In the genomic region with DNA sequence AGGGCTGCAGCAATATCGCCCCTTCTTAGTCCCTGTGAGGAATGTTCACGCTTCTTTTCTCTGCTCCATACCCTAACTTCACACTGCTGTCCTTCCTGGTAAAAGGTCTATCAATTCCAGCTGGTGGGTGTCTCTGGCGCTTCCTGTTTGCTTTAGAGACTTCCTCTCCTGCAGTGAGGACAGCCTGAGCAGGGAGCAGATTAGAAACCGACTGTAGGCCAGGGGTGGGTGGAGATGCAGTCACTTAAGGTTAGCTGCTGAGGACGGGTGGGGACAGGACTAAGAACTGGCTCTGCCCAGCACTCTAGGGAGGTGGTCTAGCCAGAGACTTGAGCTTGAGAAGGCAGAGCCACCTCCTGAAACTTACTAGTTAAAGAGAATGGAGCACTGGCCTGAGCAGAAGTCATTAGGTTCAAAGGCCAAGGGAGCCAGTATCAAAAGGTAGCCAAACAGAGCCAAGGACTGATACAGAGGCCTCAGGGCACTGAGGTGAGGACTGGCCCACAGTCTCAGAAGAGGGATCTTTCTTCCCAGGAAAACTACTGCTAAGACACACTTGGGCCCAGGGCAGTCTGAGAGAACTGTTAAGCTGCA, we compare ENCODE assay signal across 8 mouse cellular contexts. TPM values are rescaled to one million over a fixed set of nuclear protein-coding genes. Genes with fewer than 3 reads are reported as not detected.
DNase-seq lines count a peak whose midpoint lies in the region; ATAC-seq lines count a peak whose summit lies in the region.

No protein-coding gene starts in this region.

- WGBS in midbrain, embryonic 10.5 days, result 61% methylated on average over 5 of the region's 5 CpGs
- WGBS in midbrain, embryonic 16.5 days, result 72% methylated on average over 5 of the region's 5 CpGs
- 24% methylated on average over 5 of the region's 5 CpGs for WGBS in heart, embryonic 10.5 days
- WGBS in liver, embryonic 12.5 days (ENCODE audit: insufficient replicate concordance), result 21% methylated on average over 5 of the region's 5 CpGs
- WGBS in stomach, embryonic 16.5 days, result 13% methylated on average over 5 of the region's 5 CpGs

- ATAC-seq in midbrain, embryonic 16.5 days, result no peak
- ATAC-seq in liver, embryonic 12.5 days, result peak; percentile 52; the same call in 1 of the 2 replicates
- ATAC-seq in stomach, embryonic 16.5 days (ENCODE audit: insufficient read depth, low FRiP score), result peak; percentile 56; the same call in 1 of the 2 replicates

- 0 out of 2 replicates have a peak overlapping the region, but pooled peaks have one; percentile 18 for H3K27ac ChIP-seq in midbrain, embryonic 10.5 days (replicated peaks)
- H3K27ac ChIP-seq in midbrain, embryonic 16.5 days (ENCODE audit: low read length), result no peak overlapping the region
- peak overlapping the region; percentile 57 for H3K27ac ChIP-seq in heart, embryonic 10.5 days
- H3K27ac ChIP-seq in liver, embryonic 12.5 days, result peak overlapping the region; percentile 78
- H3K27ac ChIP-seq in stomach, embryonic 16.5 days (ENCODE audit: low read length), result peak overlapping the region; percentile 75

- no peaks in the 10 kb centered on the region for H3K27me3 ChIP-seq in midbrain, embryonic 10.5 days (ENCODE audit: low read depth, poor library complexity, severe bottlenecking)
- H3K27me3 ChIP-seq in midbrain, embryonic 16.5 days (ENCODE audit: control insufficient read depth, insufficient read depth, low read depth, low read length), result no peaks in the 10 kb centered on the region
- H3K27me3 ChIP-seq in heart, embryonic 10.5 days (ENCODE audit: insufficient read depth, poor library complexity, severe bottlenecking), result no peaks in the 10 kb centered on the region
- no peaks in the 10 kb centered on the region for H3K27me3 ChIP-seq in liver, embryonic 12.5 days (replicated peaks)
- H3K27me3 ChIP-seq in stomach, embryonic 16.5 days (ENCODE audit: control insufficient read depth, insufficient read depth, low read length), result no peaks in the 10 kb centered on the region

- no peak for DNase-seq in midbrain, embryonic 10.5 days (ENCODE audit: low spot score)
- DNase-seq in heart, embryonic 10.5 days (ENCODE audit: low spot score), result no peak
- no peak for DNase-seq in frontal cortex, postnatal 25 days (ENCODE audit: low spot score in 2 of 2)
- no peak for DNase-seq in urinary bladder, postnatal 25 days (ENCODE audit: low spot score)
- no peak for DNase-seq in thymus, postnatal 0 days (ENCODE audit: low spot score)

- H3K4me2 ChIP-seq in midbrain, embryonic 16.5 days (ENCODE audit: low read length), result no peak overlapping the region
- H3K4me2 ChIP-seq in liver, embryonic 12.5 days, result peak overlapping the region; percentile 22; the same call in 1 of the 2 replicates
- H3K4me2 ChIP-seq in stomach, embryonic 16.5 days (ENCODE audit: low read depth, low read length), result 0 out of 2 replicates have a peak overlapping the region, but pooled peaks have one; percentile 4

- peaks cover 27% of the 10 kb centered on the region for H3K4me1 ChIP-seq in midbrain, embryonic 10.5 days
- no peaks in the 10 kb centered on the region for H3K4me1 ChIP-seq in midbrain, embryonic 16.5 days (ENCODE audit: control insufficient read depth, insufficient read depth, low read length)
- H3K4me1 ChIP-seq in heart, embryonic 10.5 days, result peaks cover 48% of the 10 kb centered on the region
- H3K4me1 ChIP-seq in liver, embryonic 12.5 days, result peaks cover 83% of the 10 kb centered on the region
- peaks cover 28% of the 10 kb centered on the region for H3K4me1 ChIP-seq in stomach, embryonic 16.5 days (ENCODE audit: control insufficient read depth, insufficient read depth, low read length)

- H3K36me3 ChIP-seq in midbrain, embryonic 10.5 days, result peaks cover 32% of the 10 kb centered on the region
- H3K36me3 ChIP-seq in midbrain, embryonic 16.5 days (ENCODE audit: control insufficient read depth, insufficient read depth, low read length), result 0 out of 2 replicates have a peak, but pooled peaks cover 2% of the 10 kb centered on the region
- peaks cover 17% of the 10 kb centered on the region for H3K36me3 ChIP-seq in heart, embryonic 10.5 days
- H3K36me3 ChIP-seq in liver, embryonic 12.5 days, result peaks cover 62% of the 10 kb centered on the region
- no peaks in the 10 kb centered on the region for H3K36me3 ChIP-seq in stomach, embryonic 16.5 days (ENCODE audit: control insufficient read depth, insufficient read depth, low read length)

- H3K4me3 ChIP-seq in midbrain, embryonic 10.5 days, result no peak overlapping the region
- H3K4me3 ChIP-seq in midbrain, embryonic 16.5 days (ENCODE audit: low read depth, low read length), result no peak overlapping the region
- no peak overlapping the region; the same call in 1 of the 2 replicates for H3K4me3 ChIP-seq in heart, embryonic 10.5 days
- H3K4me3 ChIP-seq in liver, embryonic 12.5 days, result no peak overlapping the region
- H3K4me3 ChIP-seq in stomach, embryonic 16.5 days (replicated peaks; ENCODE audit: low read length), result no peak overlapping the region

- H3K9ac ChIP-seq in midbrain, embryonic 16.5 days (ENCODE audit: low read depth, low read length), result no peak overlapping the region
- H3K9ac ChIP-seq in liver, embryonic 12.5 days, result no peak overlapping the region; the same call in 1 of the 2 replicates
- peak overlapping the region; percentile 55 for H3K9ac ChIP-seq in stomach, embryonic 16.5 days (ENCODE audit: low read length)

- no peaks in the 10 kb centered on the region for H3K9me3 ChIP-seq in midbrain, embryonic 10.5 days (replicated peaks)
- H3K9me3 ChIP-seq in midbrain, embryonic 16.5 days (replicated peaks; ENCODE audit: control insufficient read depth, low read length, poor library complexity, severe bottlenecking), result no peaks in the 10 kb centered on the region
- H3K9me3 ChIP-seq in heart, embryonic 10.5 days, result no peaks in the 10 kb centered on the region
- H3K9me3 ChIP-seq in liver, embryonic 12.5 days (replicated peaks), result no peaks in the 10 kb centered on the region
- H3K9me3 ChIP-seq in stomach, embryonic 16.5 days (replicated peaks; ENCODE audit: control insufficient read depth, low read length), result no peaks in the 10 kb centered on the region

RNA-seq across cellular contexts. Expression of a gene that starts 11.4 kb away (rescaled TPM):
- polyA plus RNA-seq in midbrain, embryonic 10.5 days (2016; fragmentation: Nextera tagmentation; extraction: Ambion mirVana), result 0.26 and 0.29 TPM in 2 replicates
- 0.34 TPM in 1 of 2 replicates, not detected in the other for polyA plus RNA-seq in midbrain, embryonic 16.5 days (2015; fragmentation: Nextera tagmentation; extraction: Ambion mirVana)
- polyA plus RNA-seq in heart, embryonic 10.5 days (2016; fragmentation: Nextera tagmentation; extraction: Ambion mirVana), result 0.19 and 0.34 TPM in 2 replicates
- 0.29 and 0.33 TPM in 2 replicates for polyA plus RNA-seq in liver, embryonic 12.5 days (2016; fragmentation: Nextera tagmentation; extraction: Ambion mirVana)
- polyA plus RNA-seq in stomach, embryonic 16.5 days (2015; fragmentation: Nextera tagmentation; extraction: Ambion mirVana), result 0.36 TPM in 1 of 2 replicates, not detected in the other
- 0.18 TPM in 1 of 2 replicates, not detected in the other for polyA plus RNA-seq in thymus, postnatal 0 days (2015; fragmentation: Nextera tagmentation; extraction: Ambion mirVana)

RNA-seq across cellular contexts. Expression of a gene that starts 12.8 kb away (rescaled TPM):
- 66.6 and 72.2 TPM in 2 replicates for polyA plus RNA-seq in midbrain, embryonic 10.5 days (2016; fragmentation: Nextera tagmentation; extraction: Ambion mirVana)
- 64.9 and 65.9 TPM in 2 replicates for polyA plus RNA-seq in midbrain, embryonic 16.5 days (2015; fragmentation: Nextera tagmentation; extraction: Ambion mirVana)
- polyA plus RNA-seq in heart, embryonic 10.5 days (2016; fragmentation: Nextera tagmentation; extraction: Ambion mirVana), result 52.0 and 59.8 TPM in 2 replicates
- polyA plus RNA-seq in liver, embryonic 12.5 days (2016; fragmentation: Nextera tagmentation; extraction: Ambion mirVana), result 39.4 and 40.2 TPM in 2 replicates
- polyA plus RNA-seq in stomach, embryonic 16.5 days (2015; fragmentation: Nextera tagmentation; extraction: Ambion mirVana), result 40.6 and 41.5 TPM in 2 replicates
- 33.2 and 39.3 TPM in 2 replicates for polyA plus RNA-seq in thymus, postnatal 0 days (2015; fragmentation: Nextera tagmentation; extraction: Ambion mirVana)

RNA-seq across cellular contexts. Expression of a gene that starts 13.0 kb away (rescaled TPM):
- polyA plus RNA-seq in midbrain, embryonic 10.5 days (2016; fragmentation: Nextera tagmentation; extraction: Ambion mirVana), result 14.8 and 15.4 TPM in 2 replicates
- 41.1 and 43.3 TPM in 2 replicates for polyA plus RNA-seq in midbrain, embryonic 16.5 days (2015; fragmentation: Nextera tagmentation; extraction: Ambion mirVana)
- 13.7 and 13.9 TPM in 2 replicates for polyA plus RNA-seq in heart, embryonic 10.5 days (2016; fragmentation: Nextera tagmentation; extraction: Ambion mirVana)
- 15.9 and 18.1 TPM in 2 replicates for polyA plus RNA-seq in liver, embryonic 12.5 days (2016; fragmentation: Nextera tagmentation; extraction: Ambion mirVana)
- polyA plus RNA-seq in stomach, embryonic 16.5 days (2015; fragmentation: Nextera tagmentation; extraction: Ambion mirVana), result 33.2 and 33.9 TPM in 2 replicates
- 35.8 and 38.6 TPM in 2 replicates for polyA plus RNA-seq in thymus, postnatal 0 days (2015; fragmentation: Nextera tagmentation; extraction: Ambion mirVana)

RNA-seq across cellular contexts. Expression of a gene that starts 20.9 kb away (rescaled TPM):
- 2.0 and 3.5 TPM in 2 replicates for polyA plus RNA-seq in midbrain, embryonic 10.5 days (2016; fragmentation: Nextera tagmentation; extraction: Ambion mirVana)
- 2.8 and 2.9 TPM in 2 replicates for polyA plus RNA-seq in midbrain, embryonic 16.5 days (2015; fragmentation: Nextera tagmentation; extraction: Ambion mirVana)
- polyA plus RNA-seq in heart, embryonic 10.5 days (2016; fragmentation: Nextera tagmentation; extraction: Ambion mirVana), result 1.1 and 2.4 TPM in 2 replicates
- 1.5 and 2.1 TPM in 2 replicates for polyA plus RNA-seq in liver, embryonic 12.5 days (2016; fragmentation: Nextera tagmentation; extraction: Ambion mirVana)
- polyA plus RNA-seq in stomach, embryonic 16.5 days (2015; fragmentation: Nextera tagmentation; extraction: Ambion mirVana), result 2.8 and 3.6 TPM in 2 replicates
- 10.2 and 10.7 TPM in 2 replicates for polyA plus RNA-seq in thymus, postnatal 0 days (2015; fragmentation: Nextera tagmentation; extraction: Ambion mirVana)

RNA-seq across cellular contexts. Expression of a gene that starts 32.8 kb away (rescaled TPM):
- 0.20 and 0.87 TPM in 2 replicates for polyA plus RNA-seq in midbrain, embryonic 10.5 days (2016; fragmentation: Nextera tagmentation; extraction: Ambion mirVana)
- 0.41 and 0.92 TPM in 2 replicates for polyA plus RNA-seq in midbrain, embryonic 16.5 days (2015; fragmentation: Nextera tagmentation; extraction: Ambion mirVana)
- polyA plus RNA-seq in heart, embryonic 10.5 days (2016; fragmentation: Nextera tagmentation; extraction: Ambion mirVana), result 0.23 and 0.27 TPM in 2 replicates
- 0.32 TPM in 1 of 2 replicates, not detected in the other for polyA plus RNA-seq in liver, embryonic 12.5 days (2016; fragmentation: Nextera tagmentation; extraction: Ambion mirVana)
- polyA plus RNA-seq in stomach, embryonic 16.5 days (2015; fragmentation: Nextera tagmentation; extraction: Ambion mirVana), result 0.19 and 0.27 TPM in 2 replicates
- polyA plus RNA-seq in thymus, postnatal 0 days (2015; fragmentation: Nextera tagmentation; extraction: Ambion mirVana), result 0.12 TPM in 1 of 2 replicates, not detected in the other
